Mouse (Mus musculus): ENCODE results near the gene Upk2. TPM values are rescaled to one million over a fixed set of nuclear protein-coding genes. Genes with fewer than 3 reads are reported as not detected.
"Not testable (repeated sequence)": the region's sequence is repeated elsewhere in the genome, so short reads cannot be mapped to it uniquely, and the experiment has no call there.

The Upk2 gene
- polyA plus RNA-seq, 1 experiment: not detected

DNA sequence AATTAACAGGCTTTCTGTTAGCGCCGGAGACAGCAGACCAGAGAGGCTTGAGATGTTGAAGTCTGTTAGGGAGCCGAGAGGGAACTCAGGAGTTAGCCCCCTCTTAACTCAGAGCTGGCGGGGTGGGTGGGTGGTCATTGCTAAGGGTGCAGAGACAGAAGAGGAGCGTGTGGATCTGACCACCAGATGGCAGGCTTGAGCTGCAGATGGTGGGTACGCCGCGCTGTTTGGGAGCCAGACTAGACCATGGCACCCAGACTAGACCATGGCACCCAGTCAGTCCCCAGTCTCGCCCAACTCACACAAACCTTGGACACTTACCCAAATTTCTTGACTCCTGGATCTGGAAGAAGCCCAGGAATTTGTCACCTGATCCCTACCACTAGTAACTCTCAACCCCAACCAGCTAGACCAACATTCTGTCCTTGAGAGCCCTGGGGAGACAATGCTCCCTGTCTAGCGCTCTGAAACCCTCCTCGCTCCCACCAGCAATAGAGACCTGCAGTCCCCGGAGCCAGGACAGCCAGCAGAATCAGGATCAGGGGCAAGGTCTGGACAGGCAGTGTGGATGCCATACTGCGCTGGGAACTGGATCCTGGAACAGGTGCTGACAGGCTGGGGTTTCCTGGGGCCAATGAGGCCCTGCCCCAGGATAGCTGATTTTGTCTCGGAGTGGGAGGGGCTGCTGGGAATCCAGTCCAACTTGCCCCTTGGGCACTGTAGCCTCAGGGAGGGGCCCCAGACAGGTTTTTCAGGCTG, 465 bp downstream of the Upk2 start:
- peak; percentile 89 for DNase-seq (ENCODE audit: low read depth)
- TF ChIP-seq POLR2A (IDR thresholded peaks at IDR 0.05; ENCODE audit: borderline replicate concordance, extremely low read depth, insufficient read depth, insufficient read length, poor library complexity, severe bottlenecking) (no peak), CTCF (IDR thresholded peaks at IDR 0.05; ENCODE audit: borderline replicate concordance, extremely low read depth, insufficient read depth, insufficient read length) (peak; percentile 99)

DNA sequence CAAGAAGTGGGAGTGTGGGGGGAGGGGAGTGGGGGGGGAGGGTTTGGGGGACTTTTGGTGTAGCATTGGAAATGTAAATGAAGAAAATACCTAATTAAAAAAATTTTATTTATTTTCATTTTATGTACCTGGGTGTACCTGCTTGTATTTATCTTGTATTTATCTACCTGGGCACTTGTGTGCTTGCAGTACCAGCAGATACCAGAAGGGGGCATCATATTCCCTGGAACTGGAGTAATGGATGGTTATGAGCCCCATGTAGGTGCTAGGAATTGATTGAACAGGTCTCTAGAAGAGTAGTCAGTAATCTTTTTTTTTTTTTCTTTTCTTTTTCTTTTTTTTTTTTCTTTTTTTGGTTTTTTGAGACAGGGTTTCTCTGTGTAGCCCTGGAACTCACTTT, 4.4 kb downstream of the Upk2 start:
- no peak for TF ChIP-seq POLR2A (IDR thresholded peaks at IDR 0.05; ENCODE audit: borderline replicate concordance, extremely low read depth, insufficient read depth, insufficient read length, poor library complexity, severe bottlenecking)
- TF ChIP-seq CTCF (IDR thresholded peaks at IDR 0.05; ENCODE audit: borderline replicate concordance, extremely low read depth, insufficient read depth, insufficient read length): peak; percentile 39; the same call in 1 of the 2 replicates
- no peak for DNase-seq (ENCODE audit: low read depth)

DNA sequence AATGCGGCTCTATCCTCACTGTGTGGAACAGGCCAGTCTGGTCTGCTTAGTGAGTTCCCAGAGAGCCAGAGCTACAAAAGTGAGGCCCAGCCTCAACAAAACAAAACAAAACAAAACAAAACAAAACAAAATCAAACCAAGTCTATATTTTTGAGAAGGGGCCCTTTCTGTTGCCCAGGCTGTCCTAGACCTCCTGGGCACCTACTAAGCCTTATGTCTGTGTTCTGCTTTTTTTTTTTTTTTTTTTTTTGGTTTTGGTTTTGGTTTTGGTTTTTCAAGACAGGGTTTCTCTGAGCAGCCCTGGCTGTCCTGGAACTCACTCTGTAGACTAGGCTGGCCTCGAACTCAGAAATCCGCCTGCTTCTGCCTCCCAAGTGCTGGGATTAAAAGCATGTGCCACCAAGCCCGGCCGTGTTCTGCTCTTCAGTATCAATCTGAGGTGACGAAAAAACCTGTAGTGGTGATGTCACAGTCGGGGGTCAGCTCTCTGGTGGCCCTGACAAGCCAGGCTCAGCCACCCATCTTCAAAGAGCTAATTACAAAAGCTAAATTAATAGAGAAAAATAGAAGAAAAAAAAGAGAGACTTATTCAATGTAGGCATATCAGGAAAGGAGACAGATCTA, 10.3 kb downstream of the Upk2 start:
- DNase-seq (ENCODE audit: low read depth): not testable (repeated sequence)

GRCm38 (mm10) chr9:44440961-44441360, 13.8 kb downstream of the Upk2 start, which contains the start of gene Foxr1:
TSS of gene Foxr1 (minus strand) at chr9:44441136.
- no peak for DNase-seq (ENCODE audit: low read depth)
- no peak for TF ChIP-seq POLR2A (IDR thresholded peaks at IDR 0.05; ENCODE audit: borderline replicate concordance, extremely low read depth, insufficient read depth, insufficient read length, poor library complexity, severe bottlenecking)
- TF ChIP-seq CTCF (IDR thresholded peaks at IDR 0.05; ENCODE audit: borderline replicate concordance, extremely low read depth, insufficient read depth, insufficient read length): no peak

DNA sequence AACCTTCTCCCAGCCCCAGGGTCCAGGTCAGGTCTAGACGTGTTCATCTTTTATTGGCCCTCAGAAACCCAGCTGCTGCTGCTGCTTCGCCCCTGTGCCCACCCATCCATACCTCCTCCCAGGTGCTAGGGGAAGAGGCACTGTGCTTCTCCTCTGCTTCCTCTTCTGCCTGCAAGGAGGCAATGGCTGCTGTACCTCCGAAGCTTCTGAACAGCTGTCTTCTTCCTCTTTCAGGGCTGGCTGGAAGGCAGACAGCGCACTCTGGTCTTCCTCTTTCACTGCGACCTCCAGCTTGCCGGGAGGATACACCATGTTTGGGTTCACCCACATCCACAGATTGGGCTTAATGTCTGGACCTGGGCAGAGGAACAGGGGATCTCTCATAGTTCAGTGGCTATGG, 19.0 kb downstream of the Upk2 start:
- TF ChIP-seq POLR2A (IDR thresholded peaks at IDR 0.05; ENCODE audit: borderline replicate concordance, extremely low read depth, insufficient read depth, insufficient read length, poor library complexity, severe bottlenecking): no peak
- no peak for TF ChIP-seq CTCF (IDR thresholded peaks at IDR 0.05; ENCODE audit: borderline replicate concordance, extremely low read depth, insufficient read depth, insufficient read length)
- no peak for DNase-seq (ENCODE audit: low read depth)

DNA sequence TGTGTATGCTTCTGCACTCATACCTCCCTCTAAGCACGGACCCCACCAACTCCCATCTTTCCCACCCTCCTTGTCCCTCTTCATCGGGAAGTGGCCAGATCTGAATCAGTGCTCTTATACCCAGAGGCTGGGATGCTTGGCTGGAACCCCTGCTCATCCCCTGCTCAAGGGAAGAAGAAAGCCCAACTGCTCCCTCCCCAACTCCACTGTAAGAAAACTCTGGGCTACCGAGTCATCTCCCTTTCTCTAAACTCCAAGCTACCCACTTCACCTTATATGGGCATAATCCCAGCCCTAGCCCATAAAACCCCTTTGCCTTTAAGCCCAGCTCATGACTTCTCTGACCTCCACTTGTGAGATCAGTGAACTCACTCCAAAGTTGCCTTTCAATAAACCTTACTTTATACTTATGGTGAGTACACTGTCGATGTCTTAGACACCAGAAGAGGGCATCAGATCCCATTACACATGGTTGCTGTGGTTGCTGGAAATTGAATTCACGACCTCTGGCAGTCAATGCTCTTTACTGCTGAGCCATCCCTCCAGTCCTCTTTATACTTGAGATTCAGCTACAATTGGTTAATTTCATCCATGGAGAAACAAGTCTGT, 22.1 kb downstream of the Upk2 start:
- no peak for TF ChIP-seq POLR2A (IDR thresholded peaks at IDR 0.05; ENCODE audit: borderline replicate concordance, extremely low read depth, insufficient read depth, insufficient read length, poor library complexity, severe bottlenecking)
- TF ChIP-seq CTCF (IDR thresholded peaks at IDR 0.05; ENCODE audit: borderline replicate concordance, extremely low read depth, insufficient read depth, insufficient read length): no peak
- DNase-seq (ENCODE audit: low read depth): no peak

DNA sequence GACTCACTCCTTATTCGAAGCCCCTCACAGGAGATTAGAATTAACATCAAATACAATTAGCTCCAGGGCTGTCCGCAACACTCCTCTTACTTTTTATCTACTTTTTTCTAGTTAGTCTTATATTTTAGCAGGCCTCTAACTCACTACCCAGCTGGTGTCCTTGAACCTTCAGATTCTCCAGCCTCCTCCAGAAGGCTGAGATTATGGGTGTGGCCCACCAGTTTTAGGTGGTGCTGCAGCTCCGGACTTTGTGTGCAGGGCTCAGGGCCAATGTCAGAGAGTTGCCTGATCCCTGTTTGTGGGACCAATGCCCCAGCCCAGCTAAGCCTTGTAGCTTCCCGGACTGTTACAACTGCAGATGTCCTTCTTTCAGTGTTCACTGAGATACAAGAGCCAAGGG, 31.2 kb downstream of the Upk2 start:
- DNase-seq (ENCODE audit: low read depth): no peak
- no peak for TF ChIP-seq CTCF (IDR thresholded peaks at IDR 0.05; ENCODE audit: borderline replicate concordance, extremely low read depth, insufficient read depth, insufficient read length)
- TF ChIP-seq POLR2A (IDR thresholded peaks at IDR 0.05; ENCODE audit: borderline replicate concordance, extremely low read depth, insufficient read depth, insufficient read length, poor library complexity, severe bottlenecking): no peak

DNA sequence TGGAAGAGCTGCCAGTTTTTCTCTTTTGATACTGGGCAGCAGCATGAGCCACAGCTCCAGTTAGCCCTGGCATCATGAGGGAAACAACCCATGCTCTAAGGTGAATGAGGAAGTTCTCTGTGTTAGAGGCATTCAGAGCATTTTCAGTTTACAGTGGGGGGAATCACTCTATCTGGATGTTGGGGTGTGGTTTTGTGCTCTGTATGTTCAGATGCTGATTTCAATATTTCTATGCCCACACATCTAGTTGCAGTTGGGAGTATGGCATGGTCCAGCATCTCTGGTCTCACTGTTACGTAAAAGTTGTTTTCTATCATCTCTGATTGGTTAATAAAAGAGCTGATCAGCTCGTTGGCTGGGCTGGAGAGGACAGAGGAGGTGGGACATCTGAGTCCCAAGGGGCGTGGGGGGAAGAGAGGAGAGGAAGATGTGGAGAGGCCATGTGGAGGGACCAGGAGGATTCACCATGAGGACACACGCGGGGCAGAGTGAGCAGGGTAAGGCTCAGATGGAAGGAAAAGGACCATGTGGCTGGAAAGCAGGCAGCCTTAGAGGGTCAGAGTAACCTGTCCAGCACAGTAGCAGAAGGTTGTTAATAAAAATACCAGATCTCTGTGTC, 34.4 kb downstream of the Upk2 start:
- no peak for DNase-seq (ENCODE audit: low read depth)
- TF ChIP-seq CTCF (IDR thresholded peaks at IDR 0.05; ENCODE audit: borderline replicate concordance, extremely low read depth, insufficient read depth, insufficient read length): no peak

GRCm38 (mm10) chr9:44419730-44420129, 35.0 kb downstream of the Upk2 start:
- DNase-seq (ENCODE audit: low read depth): not testable (repeated sequence)

- peak; percentile 31 for DNase-seq (ENCODE audit: low read depth)
- no peak for TF ChIP-seq POLR2A (IDR thresholded peaks at IDR 0.05; ENCODE audit: borderline replicate concordance, extremely low read depth, insufficient read depth, insufficient read length, poor library complexity, severe bottlenecking)
- TF ChIP-seq CTCF (IDR thresholded peaks at IDR 0.05; ENCODE audit: borderline replicate concordance, extremely low read depth, insufficient read depth, insufficient read length): no peak
Measured at GRCm38 (mm10) chr9:44418519-44419385, 36.0 kb downstream of the Upk2 start, which contains the start of gene Ccdc84. TSS of gene Ccdc84 (minus strand) at chr9:44418569.

DNA sequence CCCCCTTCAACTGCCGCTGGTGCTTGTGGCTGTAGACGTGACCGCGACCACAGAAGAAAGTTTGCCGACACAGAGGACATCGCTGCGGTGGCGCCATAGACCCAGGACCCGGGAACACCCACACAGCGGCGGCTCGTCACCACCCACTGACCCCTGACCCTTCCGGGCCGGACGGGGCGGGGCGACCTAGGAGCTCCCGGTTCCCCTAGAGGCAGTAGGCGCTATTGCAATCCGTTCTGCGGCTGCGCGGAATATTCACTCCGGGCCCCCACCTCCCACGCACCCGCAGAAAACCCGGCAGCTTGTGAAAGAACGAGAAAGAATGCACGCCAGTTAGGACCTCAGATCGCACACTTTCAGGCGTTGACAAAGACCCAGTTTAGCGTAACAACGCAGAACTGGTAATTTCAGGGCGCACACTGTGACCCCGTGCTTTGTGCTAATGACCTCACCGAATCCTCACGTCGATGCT, 36.8 kb downstream of the Upk2 start:
- peak; percentile 2; the same call in 1 of the 2 replicates for TF ChIP-seq POLR2A (IDR thresholded peaks at IDR 0.05; ENCODE audit: borderline replicate concordance, extremely low read depth, insufficient read depth, insufficient read length, poor library complexity, severe bottlenecking)
- TF ChIP-seq CTCF (IDR thresholded peaks at IDR 0.05; ENCODE audit: borderline replicate concordance, extremely low read depth, insufficient read depth, insufficient read length): peak; percentile 88
- DNase-seq (ENCODE audit: low read depth): peak; percentile 96
